Mouse (Mus musculus): ENCODE results near the gene Slc9a3r1. TPM values are rescaled to one million over a fixed set of nuclear protein-coding genes. Genes with fewer than 3 reads are reported as not detected.

Slc9a3r1 gene
- total RNA-seq, 2 experiments from 2014 or later: 37.4 to 50.3 TPM

DNA sequence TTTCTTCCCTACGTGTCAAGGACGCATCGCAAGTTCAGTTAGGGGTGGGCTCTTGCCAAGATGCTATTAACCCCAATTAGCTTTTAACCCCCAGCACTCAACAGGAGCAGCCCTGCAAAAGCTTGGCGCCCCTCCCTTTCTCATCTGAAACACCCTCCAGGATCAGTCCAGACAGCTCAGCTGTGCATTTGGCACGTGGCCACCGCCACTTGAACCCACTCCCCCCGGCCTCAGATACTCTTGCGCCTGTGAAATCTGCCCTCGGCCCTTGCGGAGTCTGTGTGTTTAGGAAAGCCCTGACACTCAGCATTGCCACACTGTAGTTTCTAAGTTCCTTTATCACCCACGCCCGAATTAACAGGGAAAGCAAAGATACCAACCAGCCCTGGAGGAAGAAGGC lies 58.9 kb downstream of the Slc9a3r1 start:
- ATAC-seq (replicated peaks; ENCODE audit: poor library complexity, severe bottlenecking): no peak

DNA sequence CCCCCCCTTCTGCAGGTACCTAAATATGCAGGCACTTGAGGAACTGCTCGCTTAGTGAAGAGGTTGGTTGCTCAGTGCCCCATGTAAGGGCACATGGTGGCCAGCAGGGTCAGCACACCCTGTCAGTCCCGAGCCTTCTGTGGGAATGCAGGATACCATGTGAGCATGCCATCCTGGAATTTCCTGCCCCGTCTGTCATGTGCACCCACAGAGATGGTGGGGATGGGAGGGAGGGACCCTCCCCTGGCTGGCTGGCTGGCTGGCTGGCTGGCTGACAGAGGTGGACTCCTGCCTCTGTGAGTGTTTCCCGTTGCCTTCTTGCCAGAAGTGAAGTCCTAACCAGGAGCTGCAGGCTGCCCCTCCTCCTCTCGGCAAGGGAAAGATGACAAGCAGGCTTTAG lies 59.4 kb downstream of the Slc9a3r1 start:
- ATAC-seq (replicated peaks; ENCODE audit: poor library complexity, severe bottlenecking): no peak

DNA sequence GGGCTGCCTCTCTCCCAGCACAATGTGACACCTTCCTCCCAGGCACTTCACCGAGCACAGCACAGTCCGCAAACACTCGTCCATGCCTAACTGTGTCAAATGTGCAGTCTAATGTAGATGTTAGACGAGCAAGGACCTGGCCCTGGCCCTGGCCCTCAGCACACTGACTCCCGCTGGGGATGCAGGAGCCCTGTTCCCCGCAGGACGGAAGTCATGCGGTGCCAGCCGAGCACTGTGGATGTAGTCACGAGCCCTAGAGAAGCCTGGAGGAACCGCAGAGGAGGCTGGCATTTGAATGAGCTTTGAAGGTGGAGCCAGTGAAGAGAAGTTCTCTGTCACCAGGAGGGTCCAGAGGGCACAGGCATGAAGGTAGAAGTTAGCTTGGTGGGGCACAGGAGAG lies 60.3 kb downstream of the Slc9a3r1 start:
- peak; percentile 53 for ATAC-seq (replicated peaks; ENCODE audit: poor library complexity, severe bottlenecking)

DNA sequence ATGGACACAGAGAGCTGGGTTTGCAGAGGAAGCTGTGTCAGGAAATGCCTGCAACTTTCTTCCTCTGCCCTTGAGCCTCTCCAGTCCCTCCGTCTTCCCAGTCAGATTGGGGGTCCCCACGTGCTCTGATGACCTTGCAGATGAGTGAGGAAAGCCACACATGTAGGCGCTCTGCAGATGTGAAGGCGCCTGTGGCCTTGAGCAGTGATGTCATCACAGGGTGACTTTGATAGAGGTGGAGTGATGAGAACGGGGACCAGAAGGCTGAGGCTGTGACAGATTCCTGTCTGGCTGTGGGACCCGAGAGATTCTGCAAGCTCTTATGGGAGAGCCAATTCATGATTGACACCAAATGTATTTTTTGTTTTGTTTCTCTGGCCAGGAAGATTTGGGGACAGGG lies 60.7 kb downstream of the Slc9a3r1 start:
- ATAC-seq (replicated peaks; ENCODE audit: poor library complexity, severe bottlenecking): peak; percentile 18

DNA sequence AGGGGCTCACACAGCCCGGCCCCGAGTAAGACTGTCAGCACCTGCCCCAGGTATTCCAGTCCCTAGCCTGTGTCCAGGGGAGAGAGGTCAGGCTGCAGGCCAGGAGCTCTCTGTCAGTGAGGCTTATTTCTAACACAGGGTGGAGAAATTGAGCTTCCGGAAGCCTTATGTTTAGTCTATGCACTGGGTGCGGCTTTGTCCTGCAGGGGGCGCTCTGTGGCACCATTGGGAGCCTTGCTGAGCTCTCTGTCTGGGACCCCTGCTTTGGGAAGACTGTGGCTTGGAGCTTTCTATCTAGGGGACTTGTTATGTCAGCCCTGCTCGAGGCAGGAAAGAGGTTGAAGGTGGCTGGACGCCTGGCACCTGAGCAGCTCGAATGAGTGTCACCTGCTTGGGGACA lies 61.7 kb downstream of the Slc9a3r1 start:
- ATAC-seq (replicated peaks; ENCODE audit: poor library complexity, severe bottlenecking): 0 out of 2 replicates have a peak, but pooled peaks have one; percentile 21

DNA sequence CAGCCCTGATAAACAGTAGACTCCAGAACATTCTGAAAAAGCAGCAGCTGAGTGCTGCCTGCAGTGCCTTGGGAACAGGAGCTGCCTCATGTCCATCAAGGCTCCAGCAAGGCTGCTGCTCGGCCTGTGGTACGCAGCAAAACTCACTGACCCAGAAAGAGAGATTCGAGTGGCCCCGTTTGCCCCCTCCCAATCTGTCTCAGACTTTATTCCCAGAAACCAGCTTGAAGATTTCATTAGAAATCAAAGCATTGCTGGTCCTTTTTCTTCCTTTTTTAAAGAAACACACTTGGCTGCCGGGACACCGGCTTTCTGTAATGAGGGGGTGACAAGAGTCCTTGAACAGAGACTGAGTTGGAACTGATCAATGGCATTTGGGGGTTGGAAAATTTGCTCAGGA lies 62.2 kb downstream of the Slc9a3r1 start:
- no peak for ATAC-seq (replicated peaks; ENCODE audit: poor library complexity, severe bottlenecking)

DNA sequence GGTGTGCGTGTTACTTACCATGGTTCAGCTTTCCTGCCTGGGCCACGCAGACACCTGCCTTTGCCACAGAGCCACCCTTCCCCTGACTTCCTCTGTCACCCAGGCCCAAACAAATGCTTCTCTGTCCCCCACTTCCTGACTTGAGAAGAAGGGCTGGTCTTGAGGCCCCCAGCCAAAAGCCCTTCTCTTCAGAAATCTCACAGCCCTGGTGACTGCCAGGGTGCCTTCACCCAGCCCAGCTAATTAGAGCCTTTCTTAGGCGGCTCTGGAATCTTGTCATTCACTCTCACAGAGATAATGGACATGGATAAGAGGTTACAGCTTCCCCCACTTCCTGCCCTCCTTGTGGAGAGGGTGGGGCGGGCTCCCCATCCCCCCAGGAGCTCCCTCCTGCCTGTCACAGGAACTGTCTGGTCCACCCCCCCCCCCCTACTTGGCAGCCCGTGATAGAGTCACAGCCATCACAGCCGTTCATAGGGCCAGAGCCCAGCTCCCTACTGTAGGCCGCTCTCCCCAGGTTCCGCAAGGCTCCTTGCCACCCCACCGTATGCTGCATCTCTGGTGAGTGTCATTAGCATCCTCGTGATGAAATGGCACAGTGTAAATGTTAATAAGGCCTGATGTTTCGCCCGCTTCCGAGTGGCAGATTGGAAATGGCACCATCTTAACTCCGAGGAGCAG lies 63.8 kb downstream of the Slc9a3r1 start:
- no peak for ATAC-seq (replicated peaks; ENCODE audit: poor library complexity, severe bottlenecking)

DNA sequence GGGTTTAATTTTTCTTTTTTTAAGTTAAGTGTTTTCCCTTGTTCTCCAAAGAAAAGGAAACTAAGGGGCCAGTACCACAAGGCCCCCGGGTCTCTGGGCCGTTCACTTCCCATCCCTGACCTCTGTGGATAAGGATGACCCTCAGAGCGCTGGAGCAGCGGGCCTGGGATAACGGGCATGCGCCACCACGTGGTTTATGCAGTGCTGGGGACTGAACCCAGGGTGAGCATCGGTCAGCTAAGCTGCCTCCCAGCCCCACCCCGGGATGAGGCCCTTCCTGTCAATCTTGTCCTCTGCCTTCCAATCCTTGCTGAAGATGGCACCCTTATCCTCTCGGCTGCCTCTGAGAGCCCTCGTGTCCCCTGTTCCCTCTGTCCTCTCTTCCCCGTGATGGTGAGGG lies 64.5 kb downstream of the Slc9a3r1 start:
- ATAC-seq (replicated peaks; ENCODE audit: poor library complexity, severe bottlenecking): no peak

DNA sequence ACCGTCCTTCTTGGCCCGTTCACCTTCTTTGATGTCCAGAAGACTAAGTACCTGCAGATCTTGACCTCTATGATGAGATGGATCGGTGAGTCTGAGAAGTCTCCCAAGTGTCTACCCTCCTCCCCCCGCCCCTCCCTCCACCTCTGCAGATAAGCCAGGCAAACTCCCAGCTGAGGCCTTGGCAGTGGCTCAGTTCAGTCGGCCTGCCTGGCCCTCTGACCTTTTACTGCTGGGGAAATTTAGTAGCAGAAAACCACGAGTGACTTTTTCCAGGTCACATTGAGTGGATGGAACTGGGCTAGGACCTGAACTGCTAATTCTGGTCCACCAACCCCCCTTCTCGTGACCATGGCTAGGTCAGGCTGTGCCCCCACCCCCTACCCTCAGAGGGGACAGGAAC lies 65.3 kb downstream of the Slc9a3r1 start:
- no peak for ATAC-seq (replicated peaks; ENCODE audit: poor library complexity, severe bottlenecking)

DNA sequence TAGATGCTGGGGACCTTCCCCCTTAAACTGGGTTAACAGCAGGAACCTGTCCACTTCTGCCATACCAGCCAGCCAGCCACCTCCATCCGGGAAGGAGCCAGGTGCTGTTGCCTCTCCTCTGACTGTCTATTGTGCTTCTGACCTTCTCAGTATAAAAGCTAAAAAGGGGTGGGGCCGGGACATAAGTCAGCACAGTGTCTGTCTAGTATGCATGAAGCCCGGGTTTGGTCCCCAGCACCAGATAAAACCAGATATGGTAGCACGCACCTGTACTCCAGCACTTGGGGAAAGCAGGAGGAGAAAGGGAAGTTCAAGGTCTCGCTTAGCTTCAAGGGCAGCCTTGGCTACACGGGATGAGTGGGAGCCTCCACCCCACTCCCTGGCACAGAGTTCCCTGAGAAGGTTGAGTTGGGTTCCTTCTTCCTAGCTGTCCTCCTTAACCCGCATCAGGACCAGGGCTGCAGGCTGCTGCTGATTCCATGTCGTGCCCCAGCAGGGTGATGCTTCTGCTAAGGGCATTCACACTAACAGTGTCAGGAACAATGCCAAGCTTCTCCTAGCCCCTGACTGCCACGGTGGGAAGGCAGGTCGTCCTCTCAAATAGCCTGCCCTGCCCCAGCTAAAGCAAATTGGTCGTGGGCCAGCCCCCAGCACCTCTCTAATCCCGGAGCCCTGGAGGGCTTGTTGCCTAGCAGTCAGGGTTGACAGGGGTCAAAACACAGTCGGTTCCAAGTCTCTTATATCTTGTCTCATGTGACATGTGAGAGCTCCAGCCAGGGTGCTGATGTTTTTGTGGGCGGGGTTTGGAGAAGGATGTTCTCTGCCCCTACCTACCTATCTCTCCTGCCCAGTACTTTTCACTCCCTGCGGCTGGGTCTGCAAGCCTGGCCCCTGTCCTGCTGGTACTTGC lies 66.1 kb downstream of the Slc9a3r1 start:
- no peak for ATAC-seq (replicated peaks; ENCODE audit: poor library complexity, severe bottlenecking)

Other genes starting within 250 kb of the Slc9a3r1 start
- 24.4 and 25.9 TPM in 2 replicates for gene Cd300lb, start 229.0 kb upstream of the Slc9a3r1 start, total RNA-seq (2014; fragmentation: Nextera tagmentation)
- gene Cd300lb, start 229.0 kb upstream of the Slc9a3r1 start, total RNA-seq (2017): 17.4 and 17.7 TPM in 2 replicates
- not detected in 2 replicates for gene Cd300c, start 194.2 kb upstream of the Slc9a3r1 start, total RNA-seq (2014; fragmentation: Nextera tagmentation)
- not detected in 2 replicates for gene Cd300c, start 194.2 kb upstream of the Slc9a3r1 start, total RNA-seq (2017)
- gene Cd300ld, start 173.4 kb upstream of the Slc9a3r1 start, total RNA-seq (2014; fragmentation: Nextera tagmentation): not detected in 2 replicates
- gene Cd300ld, start 173.4 kb upstream of the Slc9a3r1 start, total RNA-seq (2017): 0.10 and 1.2 TPM in 2 replicates
- gene Cd300c2, start 161.5 kb upstream of the Slc9a3r1 start, total RNA-seq (2014; fragmentation: Nextera tagmentation): 1.1 and 2.2 TPM in 2 replicates
- gene Cd300c2, start 161.5 kb upstream of the Slc9a3r1 start, total RNA-seq (2017): 0.60 and 1.3 TPM in 2 replicates
- gene Cd300ld2, start 147.1 kb upstream of the Slc9a3r1 start, total RNA-seq (2014; fragmentation: Nextera tagmentation): not detected in 2 replicates
- gene Cd300ld2, start 147.1 kb upstream of the Slc9a3r1 start, total RNA-seq (2017): not detected in 2 replicates
- not detected in 2 replicates for gene Cd300ld4, start 136.3 kb upstream of the Slc9a3r1 start, total RNA-seq (2014; fragmentation: Nextera tagmentation)
- not detected in 2 replicates for gene Cd300ld4, start 136.3 kb upstream of the Slc9a3r1 start, total RNA-seq (2017)
- gene Cd300ld5, start 125.6 kb upstream of the Slc9a3r1 start, total RNA-seq (2014; fragmentation: Nextera tagmentation): not detected in 2 replicates
- gene Cd300ld5, start 125.6 kb upstream of the Slc9a3r1 start, total RNA-seq (2017): not detected in 2 replicates
- gene Cd300ld3, start 114.9 kb upstream of the Slc9a3r1 start, total RNA-seq (2014; fragmentation: Nextera tagmentation): not detected in 2 replicates
- gene Cd300ld3, start 114.9 kb upstream of the Slc9a3r1 start, total RNA-seq (2017): not detected in 2 replicates
- not detected in 2 replicates for gene Cd300e, start 101.2 kb upstream of the Slc9a3r1 start, total RNA-seq (2014; fragmentation: Nextera tagmentation)
- not detected in 2 replicates for gene Cd300e, start 101.2 kb upstream of the Slc9a3r1 start, total RNA-seq (2017)
- 6.5 and 15.1 TPM in 2 replicates for gene Rab37, start 71.9 kb upstream of the Slc9a3r1 start, total RNA-seq (2014; fragmentation: Nextera tagmentation)
- gene Rab37, start 71.9 kb upstream of the Slc9a3r1 start, total RNA-seq (2017): 7.1 and 10.0 TPM in 2 replicates
- not detected in 2 replicates for gene Cd300lf, start 29.3 kb upstream of the Slc9a3r1 start, total RNA-seq (2014; fragmentation: Nextera tagmentation)
- 0.46 and 2.8 TPM in 2 replicates for gene Cd300lf, start 29.3 kb upstream of the Slc9a3r1 start, total RNA-seq (2017)
- gene Tmem104, start 24.1 kb downstream of the Slc9a3r1 start, total RNA-seq (2014; fragmentation: Nextera tagmentation): 11.5 and 12.8 TPM in 2 replicates
- gene Tmem104, start 24.1 kb downstream of the Slc9a3r1 start, total RNA-seq (2017): 2.4 and 3.6 TPM in 2 replicates
- 27.1 and 27.5 TPM in 2 replicates for gene Nat9, start 24.5 kb downstream of the Slc9a3r1 start, total RNA-seq (2014; fragmentation: Nextera tagmentation)
- gene Nat9, start 24.5 kb downstream of the Slc9a3r1 start, total RNA-seq (2017): 21.3 and 28.0 TPM in 2 replicates
- gene Grin2c, start 103.9 kb downstream of the Slc9a3r1 start, total RNA-seq (2014; fragmentation: Nextera tagmentation): not detected in 2 replicates
- gene Grin2c, start 103.9 kb downstream of the Slc9a3r1 start, total RNA-seq (2017): not detected in 2 replicates
- gene Fdxr, start 113.7 kb downstream of the Slc9a3r1 start, total RNA-seq (2014; fragmentation: Nextera tagmentation): 23.9 and 26.4 TPM in 2 replicates
- 9.7 and 14.2 TPM in 2 replicates for gene Fdxr, start 113.7 kb downstream of the Slc9a3r1 start, total RNA-seq (2017)
- 1.2 and 1.3 TPM in 2 replicates for gene Fads6, start 134.3 kb downstream of the Slc9a3r1 start, total RNA-seq (2014; fragmentation: Nextera tagmentation)
- 1.4 and 2.9 TPM in 2 replicates for gene Fads6, start 134.3 kb downstream of the Slc9a3r1 start, total RNA-seq (2017)
- not detected in 2 replicates for gene Otop2, start 143.8 kb downstream of the Slc9a3r1 start, total RNA-seq (2014; fragmentation: Nextera tagmentation)
- not detected in 2 replicates for gene Otop2, start 143.8 kb downstream of the Slc9a3r1 start, total RNA-seq (2017)
- not detected in 2 replicates for gene Ush1g, start 158.7 kb downstream of the Slc9a3r1 start, total RNA-seq (2014; fragmentation: Nextera tagmentation)
- gene Ush1g, start 158.7 kb downstream of the Slc9a3r1 start, total RNA-seq (2017): not detected in 2 replicates
- not detected in 2 replicates for gene Otop3, start 171.4 kb downstream of the Slc9a3r1 start, total RNA-seq (2014; fragmentation: Nextera tagmentation)
- gene Otop3, start 171.4 kb downstream of the Slc9a3r1 start, total RNA-seq (2017): not detected in 2 replicates
- gene Hid1, start 204.4 kb downstream of the Slc9a3r1 start, total RNA-seq (2014; fragmentation: Nextera tagmentation): not detected in 2 replicates
- not detected in 2 replicates for gene Hid1, start 204.4 kb downstream of the Slc9a3r1 start, total RNA-seq (2017)
- gene Cdr2l, start 218.6 kb downstream of the Slc9a3r1 start, total RNA-seq (2014; fragmentation: Nextera tagmentation): 0.68 TPM in 1 of 2 replicates, not detected in the other
- gene Cdr2l, start 218.6 kb downstream of the Slc9a3r1 start, total RNA-seq (2017): 0.67 TPM in 1 of 2 replicates, not detected in the other
- gene Mrpl58, start 240.4 kb downstream of the Slc9a3r1 start, total RNA-seq (2014; fragmentation: Nextera tagmentation): 73.3 and 77.9 TPM in 2 replicates
- 91.3 and 109 TPM in 2 replicates for gene Mrpl58, start 240.4 kb downstream of the Slc9a3r1 start, total RNA-seq (2017)

Measured in granulocyte monocyte progenitor cell, adult 5-6 weeks (primary cell).